Comparison of ENCODE assay signal across 14 mouse cellular contexts in the genomic region with DNA sequence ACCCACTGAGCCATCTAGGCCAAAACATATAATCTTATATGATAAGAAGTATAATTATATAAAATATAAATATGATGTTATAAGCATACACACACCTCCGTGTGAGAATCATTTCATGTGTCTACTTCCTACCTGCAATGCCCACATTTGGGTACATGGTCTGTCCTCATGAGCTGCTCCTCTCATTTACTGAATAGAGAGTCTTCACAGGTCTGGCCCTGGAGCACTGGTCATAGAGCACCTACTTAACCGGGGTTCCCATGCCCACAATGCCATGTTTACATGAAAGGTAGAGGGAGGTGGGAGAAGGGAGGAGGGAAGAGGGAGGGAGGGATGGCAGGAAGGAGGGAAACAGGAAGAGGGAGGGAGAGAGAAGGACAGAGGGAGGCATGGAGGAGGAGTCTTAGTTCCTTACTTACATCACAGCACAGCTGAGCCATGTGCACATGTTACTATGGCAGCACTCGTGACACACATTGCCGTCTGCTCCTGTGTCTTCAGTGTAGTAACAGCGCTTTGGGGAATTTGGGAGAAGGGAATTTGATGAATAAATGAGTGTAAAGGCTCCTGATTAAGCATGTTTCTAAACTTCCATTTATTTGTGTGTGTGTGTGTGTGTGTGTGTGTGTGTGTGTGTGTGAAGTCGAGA.
DNase-seq lines count a peak whose midpoint lies in the region; ATAC-seq and TF ChIP-seq lines count a peak whose summit lies in the region.
"Had no signal": no experiment of that assay in that cellular context is flagged by ENCODE, and none has a peak within 500 bp of the region (broad histone marks: within the 10 kb centered on the region; RNA-seq: fewer than 3 reads in every experiment).

No protein-coding gene starts in this region.

- no peak overlapping the region for H3K27ac ChIP-seq in forebrain, embryonic 11.5 days (ENCODE audit: low read depth, low read length)
- no peak overlapping the region for H3K27ac ChIP-seq in forebrain, embryonic 10.5 days
- no peak overlapping the region for H3K27ac ChIP-seq in midbrain, embryonic 14.5 days (replicated peaks; ENCODE audit: low read depth, low read length)
- H3K27ac ChIP-seq in midbrain, embryonic 11.5 days (ENCODE audit: low read depth, low read length): no peak overlapping the region
- H3K27ac ChIP-seq in hindbrain, embryonic 12.5 days: no peak overlapping the region
- no peak overlapping the region for H3K27ac ChIP-seq in liver, postnatal 0 days (ENCODE audit: low read depth)
- H3K27ac ChIP-seq: heart, embryonic 15.5 days had no signal

- H3K4me3 ChIP-seq in forebrain, embryonic 11.5 days (ENCODE audit: low read depth, low read length): no peak overlapping the region
- H3K4me3 ChIP-seq in forebrain, embryonic 10.5 days: no peak overlapping the region
- no peak overlapping the region for H3K4me3 ChIP-seq in midbrain, embryonic 14.5 days (replicated peaks; ENCODE audit: low read depth, low read length)
- no peak overlapping the region for H3K4me3 ChIP-seq in midbrain, embryonic 11.5 days (ENCODE audit: low read depth, low read length)
- no peak overlapping the region for H3K4me3 ChIP-seq in hindbrain, embryonic 12.5 days
- H3K4me3 ChIP-seq in liver, postnatal 0 days (ENCODE audit: low read depth, low read length): no peak overlapping the region
- H3K4me3 ChIP-seq: erythroblast, embryonic 14.5 days; heart, embryonic 15.5 days had no signal

- H3K27me3 ChIP-seq in forebrain, embryonic 11.5 days (ENCODE audit: control insufficient read depth, insufficient read depth, low read length): no peaks in the 10 kb centered on the region
- no peaks in the 10 kb centered on the region for H3K27me3 ChIP-seq in forebrain, embryonic 10.5 days (ENCODE audit: poor library complexity, severe bottlenecking)
- H3K27me3 ChIP-seq in midbrain, embryonic 14.5 days (ENCODE audit: control insufficient read depth, insufficient read depth, low read length): no peaks in the 10 kb centered on the region
- no peaks in the 10 kb centered on the region for H3K27me3 ChIP-seq in midbrain, embryonic 11.5 days (ENCODE audit: control insufficient read depth, insufficient read depth, low read length)
- H3K27me3 ChIP-seq in hindbrain, embryonic 12.5 days: no peaks in the 10 kb centered on the region
- no peaks in the 10 kb centered on the region for H3K27me3 ChIP-seq in liver, postnatal 0 days (ENCODE audit: insufficient read depth, low read length)
- H3K27me3 ChIP-seq: heart, embryonic 15.5 days had no signal

- no peak overlapping the region for H3K9ac ChIP-seq in forebrain, embryonic 11.5 days (ENCODE audit: low read length)
- no peak overlapping the region for H3K9ac ChIP-seq in midbrain, embryonic 14.5 days (replicated peaks; ENCODE audit: low read length)
- H3K9ac ChIP-seq in midbrain, embryonic 11.5 days (ENCODE audit: low read length): no peak overlapping the region
- H3K9ac ChIP-seq in hindbrain, embryonic 12.5 days: no peak overlapping the region
- no peak overlapping the region for H3K9ac ChIP-seq in liver, postnatal 0 days (replicated peaks)
- H3K9ac ChIP-seq: heart, embryonic 15.5 days had no signal

- no peaks in the 10 kb centered on the region for H3K4me1 ChIP-seq in forebrain, embryonic 11.5 days (replicated peaks; ENCODE audit: control insufficient read depth, insufficient read depth, low read length)
- peaks cover 19% of the 10 kb centered on the region for H3K4me1 ChIP-seq in forebrain, embryonic 10.5 days
- no peaks in the 10 kb centered on the region for H3K4me1 ChIP-seq in midbrain, embryonic 14.5 days (ENCODE audit: control insufficient read depth, insufficient read depth, low read length)
- no peaks in the 10 kb centered on the region; the same call in none of the 2 replicates for H3K4me1 ChIP-seq in midbrain, embryonic 11.5 days (ENCODE audit: control insufficient read depth, insufficient read depth, low read length)
- H3K4me1 ChIP-seq in hindbrain, embryonic 12.5 days: peaks cover 8% of the 10 kb centered on the region
- no peaks in the 10 kb centered on the region for H3K4me1 ChIP-seq in liver, postnatal 0 days (ENCODE audit: insufficient read depth)

- 0 out of 2 replicates have a peak, but pooled peaks have one; percentile 28 for ATAC-seq in forebrain, embryonic 11.5 days (replicated peaks; ENCODE audit: low FRiP score)
- no peak for ATAC-seq in midbrain, embryonic 14.5 days (ENCODE audit: low FRiP score, low TSS enrichment)
- no peak for ATAC-seq in midbrain, embryonic 11.5 days (ENCODE audit: low FRiP score)
- peak; percentile 53 for ATAC-seq in hindbrain, embryonic 12.5 days (ENCODE audit: low FRiP score)
- no peak for ATAC-seq in liver, postnatal 0 days

- H3K9me3 ChIP-seq in forebrain, embryonic 11.5 days (ENCODE audit: control insufficient read depth, low read length): no peaks in the 10 kb centered on the region
- no peaks in the 10 kb centered on the region for H3K9me3 ChIP-seq in forebrain, embryonic 10.5 days
- H3K9me3 ChIP-seq in midbrain, embryonic 14.5 days (ENCODE audit: control insufficient read depth, low read length): no peaks in the 10 kb centered on the region
- no peaks in the 10 kb centered on the region for H3K9me3 ChIP-seq in midbrain, embryonic 11.5 days (ENCODE audit: control insufficient read depth, low read length)
- H3K9me3 ChIP-seq in hindbrain, embryonic 12.5 days (replicated peaks): no peaks in the 10 kb centered on the region
- no peaks in the 10 kb centered on the region for H3K9me3 ChIP-seq in liver, postnatal 0 days (ENCODE audit: low read length)
- H3K9me3 ChIP-seq: heart, embryonic 15.5 days had no signal

- 83% methylated on average over 6 of the region's 6 CpGs for WGBS in forebrain, embryonic 11.5 days
- 88% methylated on average over 6 of the region's 6 CpGs for WGBS in forebrain, embryonic 10.5 days
- 79% methylated on average over 6 of the region's 6 CpGs for WGBS in midbrain, embryonic 14.5 days
- 88% methylated on average over 6 of the region's 6 CpGs for WGBS in midbrain, embryonic 11.5 days
- WGBS in hindbrain, embryonic 12.5 days: 68% methylated on average over 6 of the region's 6 CpGs
- 66% methylated on average over 6 of the region's 6 CpGs for WGBS in liver, postnatal 0 days (ENCODE audit: insufficient replicate concordance)

- no peak for DNase-seq in forebrain, embryonic 11.5 days (ENCODE audit: low spot score)
- DNase-seq in forebrain, embryonic 10.5 days (ENCODE audit: extremely low spot score, low spot score): no peak
- peak; percentile 30 for DNase-seq in midbrain, embryonic 14.5 days
- no peak for DNase-seq in midbrain, embryonic 11.5 days (ENCODE audit: low spot score, missing footprints)
- DNase-seq in retina, postnatal 1 day: peak; percentile 36
- no peak for DNase-seq in liver, postnatal 0 days
- no peak for DNase-seq in embryo, embryonic 10.5 days (ENCODE audit: low spot score)
- DNase-seq: gastrocnemius, postnatal 25 days; kidney, postnatal 4 days; lung, adult 18-20 months; thymus, postnatal 14 days had no signal

- no peaks in the 10 kb centered on the region; the same call in 1 of the 2 replicates for H3K36me3 ChIP-seq in forebrain, embryonic 11.5 days (ENCODE audit: control insufficient read depth, insufficient read depth, low read length)
- H3K36me3 ChIP-seq in forebrain, embryonic 10.5 days (replicated peaks): no peaks in the 10 kb centered on the region
- H3K36me3 ChIP-seq in midbrain, embryonic 14.5 days (ENCODE audit: control insufficient read depth, insufficient read depth, low read length): no peaks in the 10 kb centered on the region
- no peaks in the 10 kb centered on the region for H3K36me3 ChIP-seq in midbrain, embryonic 11.5 days (ENCODE audit: control insufficient read depth, insufficient read depth, low read length)
- no peaks in the 10 kb centered on the region for H3K36me3 ChIP-seq in hindbrain, embryonic 12.5 days
- no peaks in the 10 kb centered on the region for H3K36me3 ChIP-seq in liver, postnatal 0 days (replicated peaks; ENCODE audit: insufficient read depth, low read length)
- H3K36me3 ChIP-seq: heart, embryonic 15.5 days had no signal

- TF ChIP-seq EP300 in liver, postnatal 0 days (IDR thresholded peaks at IDR 0.05; ENCODE audit: low read depth): no peak

- TF ChIP-seq CTCF in liver, postnatal 0 days (IDR thresholded peaks at IDR 0.05; ENCODE audit: low read depth): no peak

- no peak overlapping the region for H3K4me2 ChIP-seq in forebrain, embryonic 11.5 days (ENCODE audit: low read depth, low read length, severe bottlenecking)
- no peak overlapping the region for H3K4me2 ChIP-seq in midbrain, embryonic 14.5 days (ENCODE audit: low read length)
- H3K4me2 ChIP-seq in midbrain, embryonic 11.5 days: no peak overlapping the region
- H3K4me2 ChIP-seq in hindbrain, embryonic 12.5 days (replicated peaks): no peak overlapping the region
- H3K4me2 ChIP-seq in liver, postnatal 0 days (ENCODE audit: low read depth, low read length): no peak overlapping the region
- H3K4me2 ChIP-seq: heart, embryonic 15.5 days had no signal

Comparison
In these comparisons a context has a peak if more than half of its experiments do, and no peak if none do; other contexts are left out.
1. DNase-seq: peak in midbrain, embryonic 14.5 days (single experiment) and retina, postnatal 1 day (single experiment); none in forebrain, embryonic 11.5 days (single experiment), forebrain, embryonic 10.5 days (single experiment), midbrain, embryonic 11.5 days (single experiment), liver, postnatal 0 days (single experiment) and embryo, embryonic 10.5 days (single experiment).
2. ATAC-seq: peak in forebrain, embryonic 11.5 days (single experiment) and hindbrain, embryonic 12.5 days (single experiment); none in midbrain, embryonic 14.5 days (single experiment), midbrain, embryonic 11.5 days (single experiment) and liver, postnatal 0 days (single experiment).